Mouse (Mus musculus) cerebellum, postnatal 10 days (tissue): ENCODE measurements around the gene Gabarapl2.

Experiments
- DNase-seq, 2 experiments: peaks; one replicate each; pipeline ENCODE4 v3.0.0; 2021; ENCODE audit warnings: mixed read lengths in 2 of 2

Gene Gabarapl2

GRCm38 (mm10) chr8:111940171-111941100 lies at the start of gene Gabarapl2:
TSS of gene Gabarapl2 (plus strand) at chr8:111940703.
- DNase-seq, result peak; percentile 99

GRCm38 (mm10) chr8:111890911-111891303 lies 49.6 kb upstream of the Gabarapl2 start:
- DNase-seq, result no peak

DNA sequence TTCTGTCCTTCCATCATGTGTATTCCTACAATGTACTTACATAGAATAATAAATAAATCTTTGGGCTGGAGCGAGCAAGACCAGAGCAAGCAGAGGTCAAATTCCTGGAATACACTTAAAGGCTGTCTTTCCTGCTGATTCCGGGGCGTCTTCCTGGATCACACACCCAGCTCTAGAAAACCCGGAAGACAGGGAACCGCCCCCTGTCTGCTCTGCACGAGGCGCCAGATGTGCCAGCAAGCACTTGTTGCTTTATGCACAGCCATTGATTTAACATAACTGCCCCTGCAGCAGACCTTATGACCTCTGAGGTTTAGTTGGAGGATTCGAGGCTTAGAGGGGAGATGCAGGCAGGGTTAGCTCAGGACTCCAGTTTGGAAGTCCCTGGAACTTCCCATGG lies 48.5 kb upstream of the Gabarapl2 start:
- DNase-seq, result no peak

DNA sequence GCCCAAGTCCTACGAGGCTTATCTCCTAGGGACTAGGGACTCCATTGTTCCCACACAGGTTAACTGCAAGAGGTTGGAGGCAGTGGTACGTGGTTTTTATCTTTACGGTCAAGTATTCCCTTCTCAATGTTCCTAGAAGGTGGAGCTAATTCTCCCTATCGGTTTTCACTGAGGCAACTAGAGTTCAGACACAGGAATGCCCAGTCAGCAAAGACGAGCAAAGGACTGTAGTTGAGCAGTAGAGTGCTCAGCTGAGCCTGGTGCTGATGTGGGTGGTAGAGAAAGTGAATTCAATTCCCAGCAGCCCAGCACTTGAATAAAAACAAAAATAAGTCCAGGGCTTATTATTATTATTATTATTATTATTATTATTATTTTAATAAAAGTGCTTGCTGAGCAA lies 47.9 kb upstream of the Gabarapl2 start:
- DNase-seq, result no peak

DNA sequence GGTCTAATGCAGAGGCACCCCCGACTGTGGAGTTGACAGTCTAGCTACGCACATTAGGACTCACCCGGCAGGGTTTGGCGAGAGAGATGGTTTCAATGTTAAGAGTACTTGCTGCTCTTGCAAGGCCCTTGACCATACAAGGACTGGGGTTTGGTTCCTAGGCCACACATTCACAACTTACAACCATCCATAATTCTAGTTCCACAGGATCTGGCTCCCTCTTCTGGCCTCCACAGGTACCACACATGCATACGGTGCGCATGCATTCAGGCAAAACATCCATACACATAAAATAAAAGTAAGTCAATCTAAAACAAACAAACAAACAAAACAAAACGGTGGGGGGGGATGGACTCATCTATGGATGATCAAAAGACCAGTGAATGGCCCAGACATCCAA lies 45.5 kb upstream of the Gabarapl2 start:
- DNase-seq, result no peak

GRCm38 (mm10) chr8:111898586-111898985 lies 41.9 kb upstream of the Gabarapl2 start:
- DNase-seq, result no peak

GRCm38 (mm10) chr8:111902080-111902479 lies 38.4 kb upstream of the Gabarapl2 start:
- DNase-seq, result no peak

- no peak for DNase-seq
Observed at GRCm38 (mm10) chr8:111905500-111906121, 34.9 kb upstream of the Gabarapl2 start.

- DNase-seq, result peak; percentile 66 to 69
Observed at GRCm38 (mm10) chr8:111909621-111910450, 30.7 kb upstream of the Gabarapl2 start, which contains the start of gene Chst5. TSS of gene Chst5 (minus strand) at chr8:111910447.

GRCm38 (mm10) chr8:111911572-111911971 lies 28.9 kb upstream of the Gabarapl2 start:
- DNase-seq, result peak; percentile 22 to 40

DNA sequence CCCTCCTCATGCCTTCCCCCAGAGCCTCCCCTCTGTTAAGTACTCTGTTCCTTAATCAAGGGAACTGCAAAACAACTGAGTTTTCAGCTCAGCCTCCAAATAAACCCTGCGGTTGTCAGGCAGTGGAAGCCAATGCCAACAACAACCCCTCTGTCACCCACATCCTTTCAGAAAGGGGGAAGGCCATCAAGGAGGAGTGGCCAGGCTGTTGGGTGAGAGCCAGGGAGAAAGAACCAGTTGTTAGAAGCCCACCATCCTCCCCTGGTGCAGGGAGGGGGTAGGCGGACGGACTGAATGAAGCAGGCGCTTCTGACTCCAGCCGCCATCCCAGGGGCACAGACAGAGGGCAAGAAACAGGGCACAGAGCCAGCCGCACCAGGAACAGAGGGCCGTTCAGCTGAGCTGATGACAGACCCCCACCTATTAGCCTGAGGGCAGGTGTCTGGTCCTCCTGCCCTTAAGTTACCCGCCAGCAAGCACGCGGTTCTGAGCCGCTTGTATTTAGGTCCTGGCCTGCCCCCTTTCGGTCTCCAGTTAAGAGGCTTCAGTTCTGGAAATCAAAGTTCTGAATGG lies 27.6 kb upstream of the Gabarapl2 start:
- peak; percentile 79 to 80 for DNase-seq

- no peak for DNase-seq
Observed at GRCm38 (mm10) chr8:111919663-111920062, 20.8 kb upstream of the Gabarapl2 start.

GRCm38 (mm10) chr8:111920971-111921370 lies 19.5 kb upstream of the Gabarapl2 start:
- DNase-seq, result no peak

DNA sequence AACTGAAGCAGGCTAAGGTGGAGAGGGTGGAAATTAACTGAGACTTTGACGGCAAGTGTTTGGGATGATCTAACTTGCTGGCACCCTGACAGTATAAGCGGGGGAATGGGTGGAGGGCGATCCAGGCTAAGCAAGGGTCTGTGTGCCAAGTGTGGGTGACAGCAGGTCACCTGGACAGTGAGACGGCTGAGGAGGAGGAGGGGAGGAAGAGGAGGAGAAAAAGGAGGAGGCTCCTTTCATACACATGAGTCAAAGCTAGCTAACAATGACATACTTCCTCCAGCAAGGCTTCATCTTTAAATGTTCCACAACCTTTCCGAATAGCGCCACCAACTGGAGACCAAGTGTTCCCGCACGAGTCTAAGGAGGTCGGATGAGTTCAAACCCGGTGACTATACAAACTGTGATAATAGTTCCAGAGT lies 17.1 kb upstream of the Gabarapl2 start:
- DNase-seq, result peak; percentile 81 to 86

DNA sequence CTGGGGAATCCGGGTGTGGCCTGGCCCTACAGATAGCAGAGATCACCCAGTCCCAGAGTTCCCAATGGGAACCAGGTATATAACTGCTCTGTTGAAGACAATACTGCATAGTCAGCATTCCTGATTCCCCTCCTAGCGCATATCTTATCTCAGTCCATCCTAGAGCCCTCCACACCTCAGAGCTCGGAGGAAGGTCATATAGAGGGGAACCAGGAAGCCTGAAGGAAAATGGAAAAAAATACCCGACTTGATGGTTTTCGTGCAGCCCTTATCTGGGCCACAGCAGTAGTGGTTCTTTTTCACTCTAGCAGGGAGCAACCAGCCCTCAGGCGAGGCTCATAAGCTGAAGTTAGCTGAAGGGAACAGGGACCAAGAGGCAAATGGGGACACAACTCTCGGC lies 15.5 kb upstream of the Gabarapl2 start:
- DNase-seq, result no peak

DNA sequence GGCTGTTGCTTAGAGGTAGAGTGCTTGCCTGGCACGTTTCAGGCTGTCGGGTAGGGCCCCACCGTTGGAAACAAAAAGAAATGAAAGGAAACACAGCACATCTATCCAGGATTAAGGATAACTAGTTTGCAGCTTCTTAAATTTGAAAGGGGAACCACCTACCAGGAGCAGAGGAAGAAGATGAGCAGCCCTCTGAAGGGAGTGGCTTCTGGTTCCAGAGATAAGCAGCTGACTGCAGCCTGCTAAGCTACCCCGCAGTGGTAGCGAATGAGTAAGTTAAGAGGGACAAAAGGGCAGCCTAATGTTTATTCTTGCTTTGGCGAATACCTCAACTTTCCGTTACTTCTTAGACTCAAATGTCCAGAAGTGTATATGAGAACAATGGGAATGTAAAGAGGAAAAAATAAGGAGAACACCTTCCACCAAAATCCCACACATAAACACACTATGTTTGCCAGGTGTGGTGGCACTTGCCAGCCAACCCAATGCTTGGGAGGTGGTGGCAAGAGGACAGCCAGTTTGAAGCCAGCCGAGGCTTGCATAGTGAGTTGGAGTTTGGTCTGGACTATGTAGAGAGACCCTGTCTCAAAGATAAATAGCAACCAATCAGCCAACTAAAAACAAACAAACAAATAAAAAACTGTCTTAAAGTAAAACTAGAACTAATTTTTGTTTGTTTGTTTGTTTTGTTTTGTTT lies 10.7 kb upstream of the Gabarapl2 start:
- no peak for DNase-seq

DNA sequence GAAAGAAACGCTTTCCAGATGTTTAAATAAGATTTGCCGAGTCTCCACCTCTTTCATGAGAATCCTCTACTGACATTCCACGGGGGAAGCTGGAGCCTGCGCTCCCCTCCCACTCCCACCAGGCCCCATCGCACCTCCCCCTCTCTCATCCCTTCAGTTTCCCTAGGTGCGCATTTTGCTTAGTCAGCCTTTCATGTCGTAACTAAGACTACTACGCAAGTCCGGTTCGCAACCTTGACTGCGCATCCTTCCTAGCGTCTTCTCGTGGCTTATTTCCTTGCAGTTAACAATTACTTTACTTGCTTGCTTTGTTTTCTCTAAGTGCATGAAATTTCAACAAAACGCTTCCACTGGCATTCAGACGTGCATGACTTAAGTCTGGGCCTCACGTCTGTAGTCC lies 8.8 kb upstream of the Gabarapl2 start:
- no peak for DNase-seq

GRCm38 (mm10) chr8:111932580-111933336 lies 7.7 kb upstream of the Gabarapl2 start:
- peak; percentile 64 to 75 for DNase-seq

DNA sequence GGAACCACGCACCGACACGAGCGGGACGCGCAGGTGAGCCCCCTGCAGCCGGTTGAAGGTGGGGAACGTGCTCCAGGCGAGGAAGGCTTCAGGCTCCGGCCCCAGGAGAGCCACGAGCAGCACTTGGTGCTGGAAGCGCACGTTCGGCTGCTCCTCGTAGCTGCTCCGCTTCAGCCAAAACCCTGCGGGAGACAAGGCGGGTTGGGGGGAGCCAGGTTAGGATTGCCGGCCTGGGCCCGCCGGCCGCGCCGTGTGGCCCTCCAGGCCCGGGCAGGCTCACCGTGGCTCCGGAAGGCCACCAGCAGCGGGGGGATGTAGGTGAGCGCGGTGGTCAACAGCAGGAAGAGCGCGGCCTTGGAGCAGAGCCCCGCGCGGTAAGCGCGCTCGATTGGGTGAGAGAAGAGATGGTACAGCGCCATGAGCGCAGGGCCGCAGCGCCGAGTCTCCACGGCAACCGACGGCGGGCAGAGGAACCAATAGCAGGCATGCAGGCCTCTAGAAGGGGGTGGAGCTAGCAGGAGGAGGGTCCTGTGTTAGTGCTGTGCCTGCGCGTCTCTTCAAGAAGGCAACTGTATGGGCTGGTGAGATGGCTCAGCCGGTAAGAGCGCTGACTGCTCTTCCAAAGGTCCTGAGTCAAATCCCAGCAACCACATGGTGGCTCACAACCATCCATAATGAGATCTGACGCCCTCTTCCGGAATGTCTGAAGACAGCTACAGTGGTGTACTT lies 7.0 kb upstream of the Gabarapl2 start, which contains the start of gene Tmem231:
Gene Tmem231 (minus strand): TSS at position 534 of the 729 bp plus-strand sequence.
- DNase-seq, result peak; percentile 94 to 97

DNA sequence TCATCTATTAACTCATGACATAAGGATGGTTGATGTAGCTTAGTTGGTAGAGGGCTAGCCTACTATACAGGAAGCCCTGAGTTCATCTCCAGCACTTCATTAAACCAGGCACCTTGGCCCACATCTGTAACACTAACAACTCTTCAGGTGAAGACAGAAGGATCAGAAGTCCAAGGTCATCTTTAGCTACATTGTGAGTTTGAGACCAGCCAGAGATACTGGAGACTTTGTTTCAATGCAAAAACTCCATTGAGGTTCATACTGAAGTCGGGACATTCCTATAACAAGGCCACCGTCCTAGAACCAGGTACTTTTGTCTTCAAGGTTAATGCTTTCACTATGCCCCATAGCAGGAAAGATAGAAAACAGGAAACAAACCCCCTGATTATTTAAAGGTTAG lies 6.3 kb upstream of the Gabarapl2 start:
- no peak for DNase-seq
